Mouse (Mus musculus): ENCODE results near the gene Habp2. TPM values are rescaled to one million over a fixed set of nuclear protein-coding genes. Genes with fewer than 3 reads are reported as not detected.
"Not testable (repeated sequence)": the region's sequence is repeated elsewhere in the genome, so short reads cannot be mapped to it uniquely, and the experiment has no call there.

The Habp2 gene
- polyA plus RNA-seq, 1 experiment from 2014 or later = not detected

- not testable (repeated sequence) for H3K4me1 ChIP-seq (ENCODE audit: control insufficient read depth, insufficient read depth, low read length); H3K4me2 ChIP-seq (ENCODE audit: low read depth); H3K9me3 ChIP-seq (ENCODE audit: control insufficient read depth, low read length); ATAC-seq (ENCODE audit: insufficient read depth, low FRiP score, low TSS enrichment); H3K27ac ChIP-seq (ENCODE audit: low read depth, low read length); H3K36me3 ChIP-seq (ENCODE audit: control insufficient read depth, insufficient read depth, low read length); H3K27me3 ChIP-seq (ENCODE audit: control insufficient read depth, insufficient read depth, low read length); H3K9ac ChIP-seq (ENCODE audit: low read length); DNase-seq (ENCODE audit: low spot score); H3K4me3 ChIP-seq (ENCODE audit: low read depth, low read length)
- WGBS = 89% methylated on average over 2 of the region's 2 CpGs
Measured at GRCm38 (mm10) chr19:56357374-56357708, 70.4 kb downstream of the Habp2 start.

GRCm38 (mm10) chr19:56358890-56359289, 72.0 kb downstream of the Habp2 start:
- 79% methylated on average over 2 of the region's 2 CpGs for WGBS
- H3K4me2 ChIP-seq (ENCODE audit: low read depth) = no peak overlapping the region
- ATAC-seq (ENCODE audit: insufficient read depth, low FRiP score, low TSS enrichment) (no peak), DNase-seq (ENCODE audit: low spot score) (no peak)
- H3K4me1 ChIP-seq (ENCODE audit: control insufficient read depth, insufficient read depth, low read length) = no peaks in the 10 kb centered on the region
- H3K36me3 ChIP-seq (ENCODE audit: control insufficient read depth, insufficient read depth, low read length) = no peaks in the 10 kb centered on the region
- no peak overlapping the region for H3K4me3 ChIP-seq (ENCODE audit: low read depth, low read length)
- no peak overlapping the region for H3K27ac ChIP-seq (ENCODE audit: low read depth, low read length)
- H3K9ac ChIP-seq (ENCODE audit: low read length) = no peak overlapping the region
- H3K9me3 ChIP-seq (ENCODE audit: control insufficient read depth, low read length) = no peaks in the 10 kb centered on the region
- H3K27me3 ChIP-seq (ENCODE audit: control insufficient read depth, insufficient read depth, low read length) = no peaks in the 10 kb centered on the region

- 73% methylated on average over 15 of the region's 15 CpGs for WGBS
- Histone ChIP-seq H3K36me3 (ENCODE audit: control insufficient read depth, insufficient read depth, low read length) (no peaks in the 10 kb centered on the region), H3K9me3 (ENCODE audit: control insufficient read depth, low read length) (no peaks in the 10 kb centered on the region), H3K4me3 (ENCODE audit: low read depth, low read length) (no peak overlapping the region), H3K27ac (ENCODE audit: low read depth, low read length) (no peak overlapping the region), H3K27me3 (ENCODE audit: control insufficient read depth, insufficient read depth, low read length) (no peaks in the 10 kb centered on the region), H3K4me1 (ENCODE audit: control insufficient read depth, insufficient read depth, low read length) (no peaks in the 10 kb centered on the region), H3K9ac (ENCODE audit: low read length) (no peak overlapping the region), H3K4me2 (ENCODE audit: low read depth) (no peak overlapping the region)
- ATAC-seq (ENCODE audit: insufficient read depth, low FRiP score, low TSS enrichment) (no peak), DNase-seq (ENCODE audit: low spot score) (no peak)
Measured at GRCm38 (mm10) chr19:56363721-56364460, 77.0 kb downstream of the Habp2 start.

GRCm38 (mm10) chr19:56364563-56364962, 77.6 kb downstream of the Habp2 start:
- Histone ChIP-seq H3K9ac (ENCODE audit: low read length) (no peak overlapping the region), H3K27ac (ENCODE audit: low read depth, low read length) (no peak overlapping the region), H3K27me3 (ENCODE audit: control insufficient read depth, insufficient read depth, low read length) (no peaks in the 10 kb centered on the region), H3K4me3 (ENCODE audit: low read depth, low read length) (no peak overlapping the region), H3K4me2 (ENCODE audit: low read depth) (no peak overlapping the region), H3K36me3 (ENCODE audit: control insufficient read depth, insufficient read depth, low read length) (no peaks in the 10 kb centered on the region), H3K9me3 (ENCODE audit: control insufficient read depth, low read length) (no peaks in the 10 kb centered on the region), H3K4me1 (ENCODE audit: control insufficient read depth, insufficient read depth, low read length) (no peaks in the 10 kb centered on the region)
- DNase-seq (ENCODE audit: low spot score) (no peak), ATAC-seq (ENCODE audit: insufficient read depth, low FRiP score, low TSS enrichment) (no peak)
- WGBS = 82% methylated on average over 8 of the region's 8 CpGs

- Histone ChIP-seq H3K9me3 (ENCODE audit: control insufficient read depth, low read length) (no peaks in the 10 kb centered on the region), H3K27me3 (ENCODE audit: control insufficient read depth, insufficient read depth, low read length) (no peaks in the 10 kb centered on the region), H3K4me2 (ENCODE audit: low read depth) (no peak overlapping the region), H3K4me1 (ENCODE audit: control insufficient read depth, insufficient read depth, low read length) (no peaks in the 10 kb centered on the region), H3K9ac (ENCODE audit: low read length) (no peak overlapping the region), H3K4me3 (ENCODE audit: low read depth, low read length) (no peak overlapping the region), H3K27ac (ENCODE audit: low read depth, low read length) (no peak overlapping the region), H3K36me3 (ENCODE audit: control insufficient read depth, insufficient read depth, low read length) (no peaks in the 10 kb centered on the region)
- ATAC-seq (ENCODE audit: insufficient read depth, low FRiP score, low TSS enrichment) (no peak), DNase-seq (ENCODE audit: low spot score) (no peak)
- 79% methylated on average over 11 of the region's 11 CpGs for WGBS
Measured at GRCm38 (mm10) chr19:56366168-56366567, 79.2 kb downstream of the Habp2 start.

- H3K4me3 ChIP-seq (ENCODE audit: low read depth, low read length) = no peak overlapping the region
- no peak for DNase-seq (ENCODE audit: low spot score)
- no peaks in the 10 kb centered on the region for H3K9me3 ChIP-seq (ENCODE audit: control insufficient read depth, low read length)
- no peaks in the 10 kb centered on the region for H3K36me3 ChIP-seq (ENCODE audit: control insufficient read depth, insufficient read depth, low read length)
- H3K27ac ChIP-seq (ENCODE audit: low read depth, low read length) = no peak overlapping the region
- H3K4me2 ChIP-seq (ENCODE audit: low read depth) = no peak overlapping the region
- WGBS = 85% methylated on average over 9 of the region's 9 CpGs
- no peak overlapping the region for H3K9ac ChIP-seq (ENCODE audit: low read length)
- no peak for ATAC-seq (ENCODE audit: insufficient read depth, low FRiP score, low TSS enrichment)
- no peaks in the 10 kb centered on the region for H3K27me3 ChIP-seq (ENCODE audit: control insufficient read depth, insufficient read depth, low read length)
- H3K4me1 ChIP-seq (ENCODE audit: control insufficient read depth, insufficient read depth, low read length) = no peaks in the 10 kb centered on the region
Measured at GRCm38 (mm10) chr19:56366625-56367024, 79.7 kb downstream of the Habp2 start.

- H3K27me3 ChIP-seq (ENCODE audit: control insufficient read depth, insufficient read depth, low read length) = no peaks in the 10 kb centered on the region
- no peaks in the 10 kb centered on the region for H3K4me1 ChIP-seq (ENCODE audit: control insufficient read depth, insufficient read depth, low read length)
- H3K36me3 ChIP-seq (ENCODE audit: control insufficient read depth, insufficient read depth, low read length) = no peaks in the 10 kb centered on the region
- H3K4me2 ChIP-seq (ENCODE audit: low read depth) = no peak overlapping the region
- H3K9me3 ChIP-seq (ENCODE audit: control insufficient read depth, low read length) = no peaks in the 10 kb centered on the region
- 86% methylated on average over 7 of the region's 7 CpGs for WGBS
- H3K27ac ChIP-seq (ENCODE audit: low read depth, low read length) = no peak overlapping the region
- no peak overlapping the region for H3K9ac ChIP-seq (ENCODE audit: low read length)
- ATAC-seq (ENCODE audit: insufficient read depth, low FRiP score, low TSS enrichment) = no peak
- DNase-seq (ENCODE audit: low spot score) = no peak
- H3K4me3 ChIP-seq (ENCODE audit: low read depth, low read length) = no peak overlapping the region
Measured at GRCm38 (mm10) chr19:56367778-56368177, 80.8 kb downstream of the Habp2 start.

- Histone ChIP-seq H3K4me2 (ENCODE audit: low read depth) (no peak overlapping the region), H3K9ac (ENCODE audit: low read length) (no peak overlapping the region), H3K36me3 (ENCODE audit: control insufficient read depth, insufficient read depth, low read length) (no peaks in the 10 kb centered on the region), H3K27me3 (ENCODE audit: control insufficient read depth, insufficient read depth, low read length) (no peaks in the 10 kb centered on the region), H3K4me1 (ENCODE audit: control insufficient read depth, insufficient read depth, low read length) (no peaks in the 10 kb centered on the region), H3K9me3 (ENCODE audit: control insufficient read depth, low read length) (no peaks in the 10 kb centered on the region), H3K4me3 (ENCODE audit: low read depth, low read length) (no peak overlapping the region), H3K27ac (ENCODE audit: low read depth, low read length) (no peak overlapping the region)
- WGBS = 94% methylated on average over 7 of the region's 7 CpGs
- DNase-seq (ENCODE audit: low spot score) = no peak
- no peak for ATAC-seq (ENCODE audit: insufficient read depth, low FRiP score, low TSS enrichment)
Measured at GRCm38 (mm10) chr19:56368912-56369311, 82.0 kb downstream of the Habp2 start.
